Mouse (Mus musculus) midbrain, embryonic 15.5 days (tissue): ENCODE measurements at regions not wholly inside any gene's neighbourhood (a gene's known extent, or its start where the extent isn't known, plus 50 kb on each side); places are given as distances from the start of the nearest gene placed in this dataset.

Source experiments
- ATAC-seq: fragments of 200-750 bp; cut with Nextera tagmentation; replicated peaks from 2 replicates; pipeline ENCODE4 v1.8.0; 2017; ENCODE audit warnings: moderate TSS enrichment
- H3K27ac ChIP-seq: fragments of 300-500 bp; sonication (generic); 2 replicates; pipeline ENCODE4 v1.5.1; 2015; ENCODE audit warnings: mild to moderate bottlenecking, inconsistent platforms
- H3K27me3 ChIP-seq: fragments of 300-500 bp; sonication (generic); replicated peaks from 2 replicates; pipeline ENCODE4 v1.6.1; 2015; ENCODE audit warnings: inconsistent platforms
- H3K36me3 ChIP-seq: fragments of 300-500 bp; sonication (generic); replicated peaks from 2 replicates; pipeline ENCODE4 v1.6.1; 2015; ENCODE audit warnings: inconsistent platforms
- H3K4me1 ChIP-seq: fragments of 300-500 bp; sonication (generic); 2 replicates; pipeline ENCODE4 v1.6.1; 2015; ENCODE audit warnings: inconsistent platforms
- H3K4me2 ChIP-seq: fragments of 300-500 bp; sonication (generic); 2 replicates; pipeline ENCODE4 v1.6.1; 2015; ENCODE audit warnings: inconsistent platforms, mild to moderate bottlenecking, moderate library complexity
- H3K4me3 ChIP-seq: fragments of 300-500 bp; sonication (generic); 2 replicates; pipeline ENCODE4 v1.5.1; 2015; ENCODE audit warnings: mild to moderate bottlenecking, inconsistent platforms
- H3K9ac ChIP-seq: fragments of 300-500 bp; sonication (generic); 2 replicates; pipeline ENCODE4 v1.6.1; 2015; ENCODE audit warnings: mild to moderate bottlenecking, inconsistent platforms
- H3K9me3 ChIP-seq: fragments of 300-500 bp; sonication (generic); 2 replicates; pipeline ENCODE4 v1.6.1; 2016; ENCODE audit warnings: inconsistent platforms
- WGBS: fragments of 180-500 bp; shearing (Covaris S2); methylation state at CpG from one replicate; pipeline ENCODE4 v1.1.7; 2015; ENCODE audit warnings: mixed read lengths; 5-methylcytosine and 5-hydroxymethylcytosine counted together

DNA sequence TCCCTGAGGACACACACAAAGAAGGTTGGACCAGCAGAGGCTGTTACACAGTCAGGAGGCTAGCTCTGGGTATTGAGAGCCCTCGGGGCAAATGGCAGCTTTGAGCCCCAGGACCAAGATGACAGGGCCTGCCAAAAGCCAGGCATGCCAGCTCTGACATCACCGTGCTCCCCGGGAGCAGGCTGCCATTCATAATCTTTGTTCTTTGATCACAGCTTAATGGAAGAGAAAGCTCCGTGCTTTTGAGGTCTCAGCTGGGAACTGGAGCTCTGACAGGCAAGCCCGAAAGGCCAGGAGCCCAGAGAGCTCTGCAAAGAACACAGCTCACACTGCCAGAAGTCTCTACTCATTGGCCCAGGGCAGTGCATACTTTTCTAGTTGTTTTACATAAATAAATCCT, 150.7 kb downstream of the Klhl25 start:
- H3K9ac ChIP-seq: no peak overlapping the region
- H3K4me3 ChIP-seq: no peak overlapping the region
- no peaks in the 10 kb centered on the region for H3K27me3 ChIP-seq
- WGBS: 11% methylated on average over 5 of the region's 5 CpGs
- peaks cover 14% of the 10 kb centered on the region for H3K4me1 ChIP-seq
- H3K4me2 ChIP-seq: no peak overlapping the region
- ATAC-seq: peak; percentile 95
- no peaks in the 10 kb centered on the region for H3K9me3 ChIP-seq
- peak overlapping the region; percentile 51 for H3K27ac ChIP-seq
- H3K36me3 ChIP-seq: no peaks in the 10 kb centered on the region

DNA sequence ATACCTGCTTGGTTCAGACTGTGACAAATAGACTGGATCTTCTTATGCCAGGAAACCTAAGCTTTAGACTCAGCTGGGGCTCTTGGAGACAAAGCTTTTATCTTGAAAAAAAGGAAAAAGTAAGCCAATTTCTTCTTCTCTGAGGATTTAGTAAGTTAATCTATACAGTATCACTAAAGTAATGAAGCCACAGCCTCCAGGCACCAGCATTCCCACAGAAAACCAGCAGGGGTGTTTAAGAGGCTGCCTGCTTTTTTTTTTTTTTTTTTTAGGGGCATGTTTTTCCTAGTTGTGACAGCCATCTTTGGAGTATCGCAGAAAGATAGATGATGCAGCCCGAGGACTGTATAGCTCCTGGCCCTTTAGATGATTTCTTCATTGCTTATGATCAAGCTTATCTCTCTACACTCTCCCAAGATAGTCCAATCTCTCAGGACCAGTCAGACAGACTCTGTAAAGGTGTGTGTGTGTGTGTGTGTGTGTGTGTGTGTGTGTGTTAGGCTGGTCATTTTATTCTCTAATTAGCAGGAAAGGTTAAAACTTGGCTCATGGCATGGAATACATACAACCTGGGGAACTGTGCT, 151.3 kb downstream of the Klhl25 start:
- peak overlapping the region; percentile 51 for H3K27ac ChIP-seq
- ATAC-seq: peak; percentile 72
- no peaks in the 10 kb centered on the region for H3K9me3 ChIP-seq
- no peaks in the 10 kb centered on the region for H3K27me3 ChIP-seq
- no peak overlapping the region for H3K4me2 ChIP-seq
- no peak overlapping the region for H3K9ac ChIP-seq
- no peak overlapping the region for H3K4me3 ChIP-seq
- WGBS: 32% methylated on average over 2 of the region's 2 CpGs
- peaks cover 14% of the 10 kb centered on the region for H3K4me1 ChIP-seq
- H3K36me3 ChIP-seq: no peaks in the 10 kb centered on the region

DNA sequence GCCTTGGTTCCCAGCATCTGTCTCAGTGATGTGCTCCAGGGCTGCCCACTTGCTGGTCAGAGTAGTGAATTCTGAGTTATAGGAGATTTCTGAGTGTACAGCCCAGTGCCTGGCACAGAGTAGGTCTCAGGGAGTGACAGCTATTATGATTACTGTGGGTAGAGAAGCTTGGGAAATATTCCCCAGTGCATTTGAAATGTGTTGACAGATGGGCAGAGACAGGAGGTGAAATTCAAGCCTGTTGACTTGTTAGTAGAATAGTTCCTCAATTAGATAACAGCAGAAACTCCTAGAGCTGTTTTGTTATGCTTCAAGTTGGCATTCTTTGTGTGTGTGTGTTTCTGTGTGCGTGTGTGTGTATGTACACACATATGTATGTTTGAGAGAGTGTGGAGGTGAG, 152.9 kb downstream of the Klhl25 start:
- H3K4me1 ChIP-seq: peaks cover 14% of the 10 kb centered on the region
- WGBS: 100% methylated on average over 1 of the region's 1 CpGs
- H3K4me2 ChIP-seq: no peak overlapping the region
- no peak for ATAC-seq
- no peak overlapping the region for H3K27ac ChIP-seq
- no peak overlapping the region for H3K4me3 ChIP-seq
- no peaks in the 10 kb centered on the region for H3K36me3 ChIP-seq
- H3K9me3 ChIP-seq: no peaks in the 10 kb centered on the region
- H3K9ac ChIP-seq: no peak overlapping the region
- H3K27me3 ChIP-seq: no peaks in the 10 kb centered on the region

DNA sequence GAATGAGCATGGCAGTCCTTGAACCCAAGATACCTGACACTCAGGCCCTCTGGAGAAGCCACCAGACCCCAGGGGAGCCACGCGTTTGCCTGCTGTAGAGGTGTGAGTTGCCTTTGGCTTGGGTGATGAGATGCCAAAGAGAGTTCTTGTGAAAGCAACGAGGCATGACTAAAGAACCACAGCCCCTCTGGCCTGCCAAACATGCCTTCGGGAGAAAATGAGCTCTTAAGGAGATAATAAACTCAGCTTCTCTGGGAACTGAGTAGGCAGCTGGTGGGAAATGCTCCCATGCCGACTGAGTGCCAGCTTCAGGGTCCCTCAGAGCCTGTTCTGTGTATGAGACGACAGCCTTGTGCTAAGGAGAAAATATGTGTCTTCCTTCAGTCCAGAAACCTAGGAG, 160.1 kb downstream of the Klhl25 start:
- no peak for ATAC-seq
- H3K36me3 ChIP-seq: no peaks in the 10 kb centered on the region
- no peak overlapping the region for H3K4me2 ChIP-seq
- no peak overlapping the region for H3K27ac ChIP-seq
- 68% methylated on average over 6 of the region's 6 CpGs for whole genome bisulfite sequencing
- no peaks in the 10 kb centered on the region for H3K9me3 ChIP-seq
- no peak overlapping the region for H3K9ac ChIP-seq
- H3K4me1 ChIP-seq: no peaks in the 10 kb centered on the region
- no peaks in the 10 kb centered on the region for H3K27me3 ChIP-seq
- no peak overlapping the region for H3K4me3 ChIP-seq

DNA sequence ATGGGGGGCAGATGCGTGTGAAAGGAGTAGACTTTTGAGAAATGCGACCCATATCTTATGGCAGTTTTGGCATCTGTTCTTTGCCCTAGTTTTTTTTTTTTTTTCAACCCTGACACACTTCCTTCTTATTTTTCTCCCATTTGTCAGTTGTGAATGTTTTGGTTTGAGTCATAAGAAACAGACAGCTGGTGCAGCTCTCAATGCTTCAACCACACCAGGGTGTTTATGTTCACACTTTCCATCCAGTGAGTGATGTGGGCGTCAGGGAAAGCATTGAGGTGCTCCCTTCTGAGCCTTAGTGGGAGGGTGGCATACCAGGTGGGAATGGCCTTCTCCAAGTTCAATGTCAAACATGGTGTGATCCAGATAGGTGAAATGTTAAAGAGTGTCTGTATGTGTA, 181.9 kb upstream of the Agbl1 start:
- no peak for ATAC-seq
- Histone ChIP-seq H3K9me3 (no peaks in the 10 kb centered on the region), H3K36me3 (no peaks in the 10 kb centered on the region), H3K9ac (no peak overlapping the region), H3K4me3 (no peak overlapping the region), H3K4me1 (no peaks in the 10 kb centered on the region), H3K4me2 (no peak overlapping the region), H3K27ac (no peak overlapping the region), H3K27me3 (no peaks in the 10 kb centered on the region)
- 95% methylated on average over 3 of the region's 3 CpGs for WGBS

DNA sequence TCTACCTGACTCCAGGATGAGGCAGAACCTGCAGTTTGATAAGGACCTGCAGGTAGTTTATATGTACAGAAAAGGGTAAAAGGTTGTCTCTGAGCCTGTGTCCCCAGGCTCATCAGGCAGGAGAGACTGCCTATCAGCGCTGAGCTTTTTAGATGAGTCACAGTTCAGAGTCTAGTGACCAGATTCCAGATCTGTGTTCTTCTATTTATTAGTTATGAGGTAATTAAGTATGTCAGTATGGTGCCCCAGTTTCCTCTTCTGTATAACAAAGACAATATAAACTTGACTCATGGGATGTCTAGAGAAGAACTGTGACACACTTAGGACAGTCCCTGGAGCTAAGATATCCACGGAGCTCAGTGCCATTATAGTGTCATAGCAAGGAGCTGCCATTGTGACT, 180.3 kb upstream of the Agbl1 start:
- no peak overlapping the region for H3K27ac ChIP-seq
- no peak overlapping the region for H3K9ac ChIP-seq
- H3K36me3 ChIP-seq: no peaks in the 10 kb centered on the region
- H3K27me3 ChIP-seq: no peaks in the 10 kb centered on the region
- ATAC-seq: no peak
- no peaks in the 10 kb centered on the region for H3K9me3 ChIP-seq
- no peak overlapping the region for H3K4me3 ChIP-seq
- 83% methylated on average over 2 of the region's 2 CpGs for WGBS
- H3K4me2 ChIP-seq: no peak overlapping the region
- H3K4me1 ChIP-seq: no peaks in the 10 kb centered on the region

DNA sequence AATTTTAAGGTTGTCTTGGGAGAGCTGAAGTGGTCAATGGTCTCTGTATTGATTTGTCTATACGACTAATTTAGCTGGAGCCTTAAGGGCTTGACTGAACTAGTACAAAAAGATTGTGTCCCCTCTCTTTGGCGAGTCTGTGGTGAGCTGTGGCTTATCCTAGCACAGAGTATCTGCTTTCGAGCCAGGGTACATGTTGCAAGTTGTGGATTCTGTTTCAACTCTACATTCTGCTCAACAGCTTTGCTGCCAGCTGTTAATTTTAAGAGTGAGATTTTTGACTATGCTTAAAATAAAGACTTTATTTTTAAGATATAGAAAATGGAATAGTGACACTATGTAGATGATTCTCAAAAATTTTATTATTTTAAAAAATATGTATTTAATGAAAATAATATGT, 175.8 kb upstream of the Agbl1 start:
- no peaks in the 10 kb centered on the region for H3K9me3 ChIP-seq
- no peak overlapping the region for H3K4me3 ChIP-seq
- no peak overlapping the region for H3K9ac ChIP-seq
- H3K36me3 ChIP-seq: no peaks in the 10 kb centered on the region
- WGBS: 73% methylated on average over 3 of the region's 3 CpGs
- no peaks in the 10 kb centered on the region for H3K27me3 ChIP-seq
- no peak overlapping the region for H3K27ac ChIP-seq
- no peak overlapping the region for H3K4me2 ChIP-seq
- no peak for ATAC-seq
- H3K4me1 ChIP-seq: no peaks in the 10 kb centered on the region

DNA sequence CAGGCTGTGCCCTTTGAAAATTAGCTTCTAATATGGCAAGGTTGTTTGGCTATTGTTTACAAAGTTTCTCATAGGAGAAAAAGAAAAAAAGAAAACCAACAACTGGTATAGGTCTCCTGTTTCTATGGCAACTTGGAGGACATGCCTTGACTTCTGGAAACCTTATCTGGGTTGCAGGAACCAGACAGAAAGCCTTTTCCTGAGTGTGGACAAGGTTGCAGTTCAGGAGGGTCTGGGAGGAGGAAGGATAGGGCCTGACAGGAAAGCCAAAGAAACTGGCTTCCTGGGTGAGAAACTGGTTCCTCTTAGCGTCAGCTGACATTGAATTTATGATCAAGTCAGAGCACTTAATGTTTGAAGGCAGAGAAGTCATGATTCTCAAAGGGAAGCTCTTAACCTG, 130.5 kb upstream of the Agbl1 start:
- ATAC-seq: no peak
- no peaks in the 10 kb centered on the region for H3K9me3 ChIP-seq
- no peak overlapping the region for H3K4me3 ChIP-seq
- WGBS: 81% methylated on average over 1 of the region's 1 CpGs
- no peaks in the 10 kb centered on the region for H3K27me3 ChIP-seq
- H3K4me1 ChIP-seq: no peaks in the 10 kb centered on the region
- H3K27ac ChIP-seq: no peak overlapping the region
- no peaks in the 10 kb centered on the region for H3K36me3 ChIP-seq
- H3K9ac ChIP-seq: no peak overlapping the region
- H3K4me2 ChIP-seq: no peak overlapping the region

DNA sequence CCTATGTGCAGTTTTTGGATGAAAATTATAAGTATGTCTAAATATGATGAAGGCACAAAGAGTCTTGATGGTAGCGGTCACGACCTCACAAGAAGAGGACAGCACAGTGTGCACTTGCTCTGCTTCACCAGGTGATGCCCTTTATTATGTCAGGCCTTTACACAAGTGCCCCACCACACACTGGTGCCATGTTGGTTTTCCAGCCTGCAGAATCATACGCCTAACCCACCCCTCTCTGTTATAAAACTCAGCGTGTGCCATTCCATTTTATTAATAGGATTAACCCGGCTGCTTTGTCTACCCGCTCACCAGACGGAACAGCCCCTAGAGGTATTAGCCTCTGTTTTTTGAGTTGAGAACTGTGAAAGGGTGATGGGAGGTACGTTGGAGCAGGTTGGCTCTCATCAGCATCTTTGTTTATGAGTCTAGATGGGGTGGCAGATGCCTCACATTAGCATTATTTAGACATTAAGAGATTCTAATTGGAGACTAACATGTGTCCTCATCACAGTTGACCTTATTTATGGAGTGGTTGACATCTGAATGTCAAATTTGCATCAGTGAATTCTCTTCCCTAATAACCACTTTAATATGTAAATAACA, 108.3 kb upstream of the Agbl1 start:
- H3K36me3 ChIP-seq: no peaks in the 10 kb centered on the region
- no peak overlapping the region for H3K4me3 ChIP-seq
- no peaks in the 10 kb centered on the region for H3K4me1 ChIP-seq
- H3K27ac ChIP-seq: no peak overlapping the region
- H3K9ac ChIP-seq: no peak overlapping the region
- ATAC-seq: no peak
- no peak overlapping the region for H3K4me2 ChIP-seq
- WGBS: 35% methylated on average over 8 of the region's 8 CpGs
- no peaks in the 10 kb centered on the region for H3K27me3 ChIP-seq
- no peaks in the 10 kb centered on the region for H3K9me3 ChIP-seq

DNA sequence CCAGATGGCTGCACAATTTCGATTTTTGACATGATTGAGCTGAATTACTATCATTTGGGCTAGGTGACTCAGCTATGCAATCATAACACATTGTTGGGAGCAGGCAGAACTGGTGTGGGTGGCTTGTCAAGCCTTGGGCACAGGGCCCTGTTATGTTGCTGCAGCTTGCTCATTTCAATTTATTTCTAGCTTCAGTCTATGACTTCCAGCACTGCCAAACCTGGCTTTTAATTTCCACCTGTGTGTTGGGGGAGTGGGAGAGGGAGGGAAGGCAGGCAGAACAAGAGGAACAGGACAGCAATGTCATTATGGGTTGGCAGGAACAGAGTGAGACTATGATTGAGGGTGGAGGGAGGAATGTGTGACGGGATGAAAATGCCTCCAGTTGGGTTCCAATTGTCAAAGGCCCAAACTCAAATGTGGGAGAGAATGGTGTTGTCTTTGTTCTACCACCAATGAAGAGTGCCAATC, 102.0 kb upstream of the Agbl1 start:
- no peaks in the 10 kb centered on the region for H3K4me1 ChIP-seq
- no peaks in the 10 kb centered on the region for H3K36me3 ChIP-seq
- ATAC-seq: no peak
- no peaks in the 10 kb centered on the region for H3K27me3 ChIP-seq
- no peaks in the 10 kb centered on the region for H3K9me3 ChIP-seq
- no peak overlapping the region for H3K27ac ChIP-seq
- H3K9ac ChIP-seq: no peak overlapping the region
- H3K4me2 ChIP-seq: no peak overlapping the region
- H3K4me3 ChIP-seq: no peak overlapping the region
- 69% methylated on average over 2 of the region's 2 CpGs for WGBS

DNA sequence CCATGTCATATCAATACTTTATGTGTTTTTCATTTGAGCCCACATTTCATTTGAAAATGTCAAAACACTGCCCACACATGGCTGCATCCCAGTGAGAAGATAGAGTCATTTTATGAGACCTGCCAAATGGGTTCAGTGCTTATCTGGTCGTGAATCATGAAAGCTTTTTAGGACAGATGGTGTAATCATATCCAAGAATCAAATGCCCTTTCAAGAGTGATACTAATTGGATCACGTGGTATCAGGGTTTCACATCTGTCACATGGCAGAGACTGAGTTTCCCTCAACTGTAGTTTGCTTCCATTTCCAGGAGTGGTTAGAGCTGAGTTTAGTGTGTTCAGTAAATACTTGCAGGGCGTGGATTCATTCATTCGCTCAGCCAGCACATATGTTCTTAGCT, 87.2 kb upstream of the Agbl1 start:
- no peak for ATAC-seq
- no peaks in the 10 kb centered on the region for H3K36me3 ChIP-seq
- no peak overlapping the region for H3K4me2 ChIP-seq
- no peaks in the 10 kb centered on the region; the same call in 1 of the 2 replicates for H3K9me3 ChIP-seq
- WGBS: 74% methylated on average over 4 of the region's 4 CpGs
- no peaks in the 10 kb centered on the region for H3K27me3 ChIP-seq
- no peaks in the 10 kb centered on the region for H3K4me1 ChIP-seq
- no peak overlapping the region for H3K9ac ChIP-seq
- no peak overlapping the region for H3K4me3 ChIP-seq
- no peak overlapping the region for H3K27ac ChIP-seq

DNA sequence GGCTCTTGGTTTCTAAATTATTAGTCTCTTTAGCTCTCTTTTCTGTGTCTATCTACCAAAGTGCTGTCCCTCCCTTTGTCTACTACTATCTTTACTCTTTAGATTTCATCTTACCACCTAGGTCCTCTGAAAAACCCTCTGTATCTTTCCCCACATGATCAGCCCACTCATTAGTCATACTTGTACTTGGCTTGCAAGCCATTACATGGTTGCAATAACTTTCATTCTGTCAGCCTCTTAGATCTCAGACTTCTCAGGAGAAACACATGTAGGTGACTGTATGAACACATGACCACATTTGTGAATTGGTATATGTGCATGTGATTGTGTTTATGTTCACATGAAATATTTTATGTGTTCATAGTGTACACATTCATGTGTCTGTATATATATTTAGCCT, 83.3 kb upstream of the Agbl1 start:
- Histone ChIP-seq H3K27ac (no peak overlapping the region), H3K36me3 (no peaks in the 10 kb centered on the region), H3K27me3 (no peaks in the 10 kb centered on the region), H3K9ac (no peak overlapping the region), H3K4me3 (no peak overlapping the region), H3K4me2 (no peak overlapping the region), H3K9me3 (no peaks in the 10 kb centered on the region; the same call in 1 of the 2 replicates), H3K4me1 (no peaks in the 10 kb centered on the region)
- no peak for ATAC-seq

DNA sequence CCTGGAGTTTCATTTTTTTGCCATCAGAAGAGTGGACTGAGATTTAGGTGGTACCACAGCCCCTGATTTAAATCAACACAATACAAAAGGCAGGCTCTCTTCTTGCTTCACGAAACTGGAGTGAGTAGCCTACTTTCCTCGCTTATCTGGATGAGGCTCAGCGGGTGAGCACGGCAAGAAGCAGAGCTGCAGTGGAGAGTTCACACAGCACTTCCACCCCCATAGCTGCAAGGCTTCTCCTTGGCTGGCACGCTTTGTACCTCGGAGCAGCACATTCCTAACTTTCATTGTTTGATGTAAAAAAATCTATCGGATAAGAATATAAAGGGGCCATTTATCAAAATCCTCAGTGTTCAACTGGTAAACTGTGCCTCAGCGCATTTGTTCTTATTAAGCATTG, 72.8 kb upstream of the Agbl1 start:
- no peak for ATAC-seq
- no peak overlapping the region for H3K4me2 ChIP-seq
- 39% methylated on average over 8 of the region's 8 CpGs for WGBS
- no peak overlapping the region for H3K27ac ChIP-seq
- H3K9ac ChIP-seq: no peak overlapping the region
- no peaks in the 10 kb centered on the region for H3K36me3 ChIP-seq
- 0 out of 2 replicates have a peak, but pooled peaks cover 4% of the 10 kb centered on the region for H3K4me1 ChIP-seq
- H3K27me3 ChIP-seq: no peaks in the 10 kb centered on the region
- no peak overlapping the region for H3K4me3 ChIP-seq
- no peaks in the 10 kb centered on the region for H3K9me3 ChIP-seq
